Mouse (Mus musculus) brain, embryonic 14.5 days (tissue): ENCODE measurements around the gene Col19a1. TPM values are rescaled to one million over a fixed set of nuclear protein-coding genes. Genes with fewer than 3 reads are reported as not detected.
A peak's percentile ranks its signal among the peaks of the same experiment; 100 is the strongest.
"Not testable (repeated sequence)": the region's sequence is repeated elsewhere in the genome, so short reads cannot be mapped to it uniquely, and the experiment has no call there.

ENCODE experiments used
- DNase-seq: peaks from one replicate; pipeline ENCODE4 v3.0.0-alpha.2; 2011; ENCODE audit warnings: low read depth
- CTCF ChIP-seq: fragments of 200-500 bp; IDR thresholded peaks from 2 replicates; pipeline ENCODE4 v1.5.1; 2012; ENCODE audit warnings: inconsistent platforms, mild to moderate bottlenecking, moderate library complexity, borderline replicate concordance; ENCODE audit not compliant: insufficient read depth, insufficient read length; ENCODE audit errors: extremely low read depth
- POLR2A ChIP-seq: fragments of 200-500 bp; IDR thresholded peaks from 2 replicates; pipeline ENCODE4 v1.6.1; 2012; ENCODE audit warnings: mild to moderate bottlenecking, inconsistent platforms, borderline replicate concordance; ENCODE audit not compliant: poor library complexity, insufficient read depth, insufficient read length, severe bottlenecking; ENCODE audit errors: extremely low read depth
- polyA plus RNA-seq: library from polyadenylated mRNA; depleted of rRNA; stranded (reverse); fragments of >200 nt; gene quantifications from 2 replicates; pipeline ENCODE4 v1.2.3, GENCODE M21; 2012; rRNA removed

The Col19a1 gene
- 0.30 and 0.52 TPM in 2 replicates for polyA plus RNA-seq

GRCm38 (mm10) chr1:24587141-24587541 lies at the start of gene Col19a1:
Col19a1 (minus strand) TSS chr1:24587472.
- DNase-seq, result peak; percentile 63
- TF ChIP-seq POLR2A (no peak), CTCF (no peak)

- DNase-seq, result peak; percentile 41
- TF ChIP-seq CTCF (peak; percentile 60; the same call in 1 of the 2 replicates), POLR2A (no peak)
Measured at GRCm38 (mm10) chr1:24633553-24634132, 46.4 kb upstream of the Col19a1 start.

GRCm38 (mm10) chr1:24612556-24612955 lies 25.3 kb upstream of the Col19a1 start:
- DNase-seq, result not testable (repeated sequence)

GRCm38 (mm10) chr1:24595096-24595495 lies 7.8 kb upstream of the Col19a1 start:
- no peak for DNase-seq
- no peak for TF ChIP-seq POLR2A
- no peak for TF ChIP-seq CTCF

- peak; percentile 79 for DNase-seq
- no peak for TF ChIP-seq POLR2A
- TF ChIP-seq CTCF, result no peak
Measured at GRCm38 (mm10) chr1:24586370-24587140, 717 bp downstream of the Col19a1 start.

GRCm38 (mm10) chr1:24572602-24573001 lies 14.7 kb downstream of the Col19a1 start:
- DNase-seq, result no peak
- no peak for TF ChIP-seq POLR2A
- TF ChIP-seq CTCF, result no peak

GRCm38 (mm10) chr1:24564113-24564512 lies 23.2 kb downstream of the Col19a1 start:
- TF ChIP-seq POLR2A (no peak), CTCF (no peak)
- peak; percentile 47 for DNase-seq

GRCm38 (mm10) chr1:24558005-24558404 lies 29.3 kb downstream of the Col19a1 start:
- DNase-seq, result peak; percentile 23
- TF ChIP-seq CTCF (no peak), POLR2A (no peak)

- no peak for TF ChIP-seq CTCF
- no peak for TF ChIP-seq POLR2A
- no peak for DNase-seq
Measured at GRCm38 (mm10) chr1:24553462-24553861, 33.8 kb downstream of the Col19a1 start.

- TF ChIP-seq CTCF (no peak), POLR2A (no peak)
Measured at GRCm38 (mm10) chr1:24550560-24551280, 36.6 kb downstream of the Col19a1 start.

GRCm38 (mm10) chr1:24550031-24550430 lies 37.2 kb downstream of the Col19a1 start:
- DNase-seq, result no peak
- TF ChIP-seq CTCF, result no peak
- TF ChIP-seq POLR2A, result no peak

More at GRCm38 (mm10) chr1:24550560-24551280, 36.6 kb downstream of the Col19a1 start:
- no peak for DNase-seq
